Mouse (Mus musculus): ENCODE results near the gene Gm49388. TPM values are rescaled to one million over a fixed set of nuclear protein-coding genes. Genes with fewer than 3 reads are reported as not detected.
A peak's percentile ranks its signal among the peaks of the same experiment; 100 is the strongest.
"Not testable (repeated sequence)": the region's sequence is repeated elsewhere in the genome, so short reads cannot be mapped to it uniquely, and the experiment has no call there.

The Gm49388 gene
- polyA plus RNA-seq, 1 experiment from 2014 or later = not detected

DNA sequence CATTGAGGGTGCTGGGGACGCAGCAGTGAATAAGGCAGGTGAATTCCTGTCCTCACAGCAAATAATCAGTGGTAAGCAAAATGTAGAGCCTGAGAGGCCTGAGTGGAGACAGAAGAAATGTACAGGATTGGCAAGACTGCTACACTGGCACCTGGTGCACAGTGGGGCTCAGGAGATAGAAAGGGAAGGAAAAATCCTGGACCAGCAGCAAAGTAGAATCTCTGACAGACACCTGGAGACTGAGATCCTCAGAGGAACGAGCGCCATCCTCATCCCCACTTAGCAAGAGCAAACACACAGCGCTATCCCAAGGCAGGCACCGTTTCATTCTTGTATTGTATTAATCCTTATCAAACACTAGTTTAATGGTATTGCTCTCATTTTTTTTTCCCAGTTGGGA, 52.1 kb downstream of the Gm49388 start:
- Histone ChIP-seq H3K27ac (no peak overlapping the region), H3K36me3 (no peaks in the 10 kb centered on the region), H3K9me3 (no peaks in the 10 kb centered on the region), H3K27me3 (0 out of 2 replicates have a peak, but pooled peaks cover 3% of the 10 kb centered on the region), H3K4me1 (replicated peaks) (peaks cover 9% of the 10 kb centered on the region), H3K4me3 (no peak overlapping the region), H3K4me2 (no peak overlapping the region), H3K9ac (no peak overlapping the region)
- ATAC-seq (ENCODE audit: low FRiP score) = no peak
- 93% methylated on average over 5 of the region's 5 CpGs for WGBS

- H3K27me3 ChIP-seq; H3K4me3 ChIP-seq; H3K36me3 ChIP-seq; H3K27ac ChIP-seq; H3K4me2 ChIP-seq; ATAC-seq (ENCODE audit: low FRiP score); H3K9me3 ChIP-seq; H3K9ac ChIP-seq: not testable (repeated sequence)
- peaks cover 14% of the 10 kb centered on the region for H3K4me1 ChIP-seq (replicated peaks)
- WGBS = 82% methylated on average over 4 of the region's 4 CpGs
These were observed 52.5 kb downstream of the Gm49388 start for GRCm38 (mm10) chr7:127837878-127838277.

DNA sequence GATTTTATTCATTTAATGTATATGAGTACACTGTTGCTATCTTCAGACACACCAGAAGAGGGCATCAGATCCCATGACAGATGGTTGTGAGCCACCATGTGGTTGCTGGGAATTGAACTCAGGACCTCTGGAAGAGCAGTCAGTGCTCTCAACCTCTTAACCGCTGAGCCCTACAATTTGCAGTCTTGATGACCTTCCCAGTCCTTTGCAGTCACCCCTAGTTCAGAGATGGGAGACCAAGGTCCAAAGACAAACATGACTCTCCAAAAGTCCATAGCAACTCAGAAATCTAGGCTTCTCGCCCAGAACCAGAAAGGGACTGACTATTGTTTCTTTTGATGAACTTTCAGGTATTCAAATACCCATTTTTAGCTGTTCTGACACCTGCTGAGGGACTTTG, 54.6 kb downstream of the Gm49388 start:
- H3K9ac ChIP-seq; H3K4me3 ChIP-seq; H3K27ac ChIP-seq; H3K27me3 ChIP-seq; ATAC-seq (ENCODE audit: low FRiP score); H3K36me3 ChIP-seq; H3K9me3 ChIP-seq: not testable (repeated sequence)
- 76% methylated on average over 2 of the region's 2 CpGs for WGBS
- peak overlapping the region; percentile 99; the same call in 1 of the 2 replicates for H3K4me2 ChIP-seq
- H3K4me1 ChIP-seq (replicated peaks) = peaks cover 15% of the 10 kb centered on the region

GRCm38 (mm10) chr7:127840886-127841285, 55.5 kb downstream of the Gm49388 start:
- Histone ChIP-seq H3K27me3 (0 out of 2 replicates have a peak, but pooled peaks cover 3% of the 10 kb centered on the region), H3K4me3 (peak overlapping the region; percentile 68), H3K9me3 (no peaks in the 10 kb centered on the region), H3K9ac (peak overlapping the region; percentile 76), H3K4me1 (replicated peaks) (peaks cover 15% of the 10 kb centered on the region), H3K36me3 (no peaks in the 10 kb centered on the region), H3K27ac (peak overlapping the region; percentile 93), H3K4me2 (peak overlapping the region; percentile 99)
- WGBS = 4% methylated on average over 15 of the region's 15 CpGs
- ATAC-seq (ENCODE audit: low FRiP score) = peak; percentile 31

- peak; percentile 94 for ATAC-seq (ENCODE audit: low FRiP score)
- Histone ChIP-seq H3K9ac (peak overlapping the region; percentile 76), H3K4me3 (peak overlapping the region; percentile 68), H3K27me3 (0 out of 2 replicates have a peak, but pooled peaks cover 3% of the 10 kb centered on the region), H3K4me2 (peak overlapping the region; percentile 99), H3K27ac (peak overlapping the region; percentile 93), H3K4me1 (replicated peaks) (peaks cover 15% of the 10 kb centered on the region), H3K36me3 (peaks cover 2% of the 10 kb centered on the region; the same call in 1 of the 2 replicates), H3K9me3 (no peaks in the 10 kb centered on the region)
- WGBS = under 1% methylated on average over 44 of the region's 46 CpGs
These were observed 56.1 kb downstream of the Gm49388 start for GRCm38 (mm10) chr7:127841340-127842000.

DNA sequence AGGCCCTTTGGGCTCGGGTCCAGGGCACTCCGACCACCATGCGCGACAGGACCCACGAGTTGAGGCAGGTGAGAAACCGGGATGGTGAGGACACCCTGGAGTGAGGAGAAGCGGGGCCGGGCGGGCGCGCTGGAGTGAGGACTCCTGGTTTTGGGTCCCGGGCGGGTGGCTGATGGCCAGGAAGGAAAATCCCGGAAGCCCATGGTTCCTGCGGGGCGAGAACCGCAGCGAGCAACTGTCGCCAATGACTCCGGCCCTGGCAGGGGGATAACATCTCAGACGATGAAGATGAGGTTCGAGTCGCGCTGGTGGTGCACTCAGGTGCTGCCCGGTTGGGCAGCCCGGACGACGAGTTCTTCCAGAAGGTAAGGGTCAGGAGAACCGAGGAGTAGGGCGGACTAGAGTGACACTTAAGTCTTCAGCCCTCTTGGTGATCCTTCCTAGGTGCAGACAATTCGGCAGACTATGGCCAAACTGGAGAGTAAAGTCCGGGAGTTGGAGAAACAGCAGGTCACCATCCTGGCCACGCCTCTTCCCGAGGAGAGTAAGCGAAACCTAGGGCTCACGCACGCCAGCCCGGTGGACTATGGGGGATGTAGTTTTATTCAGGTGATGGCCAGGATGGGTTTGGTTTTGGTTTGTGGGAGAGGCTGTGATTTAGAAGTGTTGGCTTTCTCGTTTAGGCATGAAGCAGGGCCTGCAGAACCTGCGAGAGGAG, 56.8 kb downstream of the Gm49388 start:
- Histone ChIP-seq H3K4me2 (peak overlapping the region; percentile 99), H3K4me3 (peak overlapping the region; percentile 68), H3K27me3 (0 out of 2 replicates have a peak, but pooled peaks cover 3% of the 10 kb centered on the region), H3K9ac (peak overlapping the region; percentile 76), H3K27ac (peak overlapping the region; percentile 93), H3K36me3 (peaks cover 7% of the 10 kb centered on the region), H3K4me1 (replicated peaks) (peaks cover 15% of the 10 kb centered on the region), H3K9me3 (no peaks in the 10 kb centered on the region)
- whole genome bisulfite sequencing = under 1% methylated on average over 40 of the region's 40 CpGs
- ATAC-seq (ENCODE audit: low FRiP score) = peak; percentile 61

DNA sequence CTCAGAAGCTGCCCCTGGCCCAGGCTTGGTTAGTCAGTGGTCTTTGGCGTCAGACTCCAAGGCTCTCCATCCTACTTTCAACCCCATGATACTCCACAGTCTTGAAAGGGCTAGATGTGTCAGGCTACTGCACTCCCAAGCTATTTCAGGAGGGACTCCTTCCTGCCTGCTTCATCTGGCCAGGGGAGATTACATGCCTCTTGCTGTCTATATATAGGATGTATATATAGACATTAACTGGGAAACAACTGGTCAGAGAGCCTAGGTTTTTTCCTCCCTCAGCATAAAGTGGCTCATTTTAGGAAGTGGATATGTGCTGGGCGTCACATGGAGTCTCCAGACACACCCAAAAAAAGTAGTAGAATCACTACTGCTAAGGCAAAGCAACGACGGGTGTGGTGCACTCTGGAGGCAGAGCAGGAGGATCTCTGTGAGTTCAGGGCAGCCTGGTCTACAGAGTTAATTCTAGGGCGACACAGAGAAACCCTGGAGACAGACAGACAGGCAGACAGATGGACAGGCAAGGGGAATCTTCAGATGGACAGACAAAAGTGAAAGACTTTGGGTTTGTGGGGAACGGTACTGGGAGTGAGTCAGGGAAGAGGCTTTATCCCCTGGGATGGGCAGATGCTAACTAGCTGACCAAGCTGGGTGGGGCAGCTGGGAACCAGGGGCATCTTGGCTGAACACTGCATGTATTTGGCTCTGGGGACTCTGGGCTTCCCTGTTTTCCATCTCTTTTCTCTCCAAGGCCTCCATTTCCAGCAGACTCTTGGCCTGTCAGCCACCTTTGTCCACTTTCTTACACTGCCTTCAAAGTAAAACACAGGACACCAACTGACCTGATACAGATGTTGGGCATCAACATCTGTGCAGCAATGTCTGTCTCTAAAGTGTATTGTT, 64.8 kb downstream of the Gm49388 start:
- Histone ChIP-seq H3K27ac (no peak overlapping the region), H3K4me1 (replicated peaks) (no peaks in the 10 kb centered on the region), H3K36me3 (peaks cover 18% of the 10 kb centered on the region), H3K4me2 (no peak overlapping the region), H3K27me3 (no peaks in the 10 kb centered on the region), H3K4me3 (no peak overlapping the region), H3K9ac (no peak overlapping the region), H3K9me3 (no peaks in the 10 kb centered on the region)
- WGBS = 83% methylated on average over 6 of the region's 6 CpGs
- no peak for ATAC-seq (ENCODE audit: low FRiP score)

- 79% methylated on average over 5 of the region's 5 CpGs for WGBS
- H3K4me3 ChIP-seq = no peak overlapping the region
- no peak overlapping the region for H3K9ac ChIP-seq
- no peak overlapping the region for H3K27ac ChIP-seq
- no peak for ATAC-seq (ENCODE audit: low FRiP score)
- no peak overlapping the region for H3K4me2 ChIP-seq
- no peaks in the 10 kb centered on the region for H3K4me1 ChIP-seq (replicated peaks)
- peaks cover 18% of the 10 kb centered on the region for H3K36me3 ChIP-seq
- H3K27me3 ChIP-seq = no peaks in the 10 kb centered on the region
- no peaks in the 10 kb centered on the region for H3K9me3 ChIP-seq
These were observed 65.5 kb downstream of the Gm49388 start for GRCm38 (mm10) chr7:127850906-127851305.

Other genes starting within 250 kb of the Gm49388 start
- gene Tmem265, start 224.2 kb upstream of the Gm49388 start, polyA plus RNA-seq (2015; fragmentation: Nextera tagmentation; extraction: Ambion mirVana) = 6.6 and 8.2 TPM in 2 replicates
- gene Phkg2, start 212.3 kb upstream of the Gm49388 start, polyA plus RNA-seq (2015; fragmentation: Nextera tagmentation; extraction: Ambion mirVana) = 55.1 and 60.5 TPM in 2 replicates
- 10.7 and 13.0 TPM in 2 replicates for gene Ccdc189, start 197.0 kb upstream of the Gm49388 start, polyA plus RNA-seq (2015; fragmentation: Nextera tagmentation; extraction: Ambion mirVana)
- 49.9 and 50.5 TPM in 2 replicates for gene Rnf40, start 196.8 kb upstream of the Gm49388 start, polyA plus RNA-seq (2015; fragmentation: Nextera tagmentation; extraction: Ambion mirVana)
- 22.2 and 25.0 TPM in 2 replicates for gene Zfp629, start 169.8 kb upstream of the Gm49388 start, polyA plus RNA-seq (2015; fragmentation: Nextera tagmentation; extraction: Ambion mirVana)
- gene Bcl7c, start 76.7 kb upstream of the Gm49388 start, polyA plus RNA-seq (2015; fragmentation: Nextera tagmentation; extraction: Ambion mirVana) = 47.0 and 50.8 TPM in 2 replicates
- gene Ctf1, start 72.9 kb upstream of the Gm49388 start, polyA plus RNA-seq (2015; fragmentation: Nextera tagmentation; extraction: Ambion mirVana) = 2.8 and 3.3 TPM in 2 replicates
- gene Ctf2, start 53.4 kb upstream of the Gm49388 start, polyA plus RNA-seq (2015; fragmentation: Nextera tagmentation; extraction: Ambion mirVana) = 0.18 TPM in 1 of 2 replicates, not detected in the other
- 9.0 and 9.3 TPM in 2 replicates for gene Fbxl19, start 41.1 kb upstream of the Gm49388 start, polyA plus RNA-seq (2015; fragmentation: Nextera tagmentation; extraction: Ambion mirVana)
- 8.0 and 9.1 TPM in 2 replicates for gene Orai3, start 15.8 kb upstream of the Gm49388 start, polyA plus RNA-seq (2015; fragmentation: Nextera tagmentation; extraction: Ambion mirVana)
- 17.8 and 20.9 TPM in 2 replicates for gene Setd1a, start 8.9 kb upstream of the Gm49388 start, polyA plus RNA-seq (2015; fragmentation: Nextera tagmentation; extraction: Ambion mirVana)
- gene Hsd3b7, start 15.0 kb downstream of the Gm49388 start, polyA plus RNA-seq (2015; fragmentation: Nextera tagmentation; extraction: Ambion mirVana) = 9.6 TPM in 2 replicates
- gene Stx4a, start 38.7 kb downstream of the Gm49388 start, polyA plus RNA-seq (2015; fragmentation: Nextera tagmentation; extraction: Ambion mirVana) = 22.2 and 24.3 TPM in 2 replicates
- 38.7 and 40.9 TPM in 2 replicates for gene Stx1b, start 38.9 kb downstream of the Gm49388 start, polyA plus RNA-seq (2015; fragmentation: Nextera tagmentation; extraction: Ambion mirVana)
- gene Zfp646, start 90.6 kb downstream of the Gm49388 start, polyA plus RNA-seq (2015; fragmentation: Nextera tagmentation; extraction: Ambion mirVana) = 11.0 TPM in 2 replicates
- 37.9 and 39.3 TPM in 2 replicates for gene Zfp668, start 91.2 kb downstream of the Gm49388 start, polyA plus RNA-seq (2015; fragmentation: Nextera tagmentation; extraction: Ambion mirVana)
- gene Prss53, start 105.4 kb downstream of the Gm49388 start, polyA plus RNA-seq (2015; fragmentation: Nextera tagmentation; extraction: Ambion mirVana) = 0.58 and 0.82 TPM in 2 replicates
- gene Gm21974, start 109.8 kb downstream of the Gm49388 start, polyA plus RNA-seq (2015; fragmentation: Nextera tagmentation; extraction: Ambion mirVana) = 0.61 TPM in 1 of 2 replicates, not detected in the other
- gene Vkorc1, start 110.0 kb downstream of the Gm49388 start, polyA plus RNA-seq (2015; fragmentation: Nextera tagmentation; extraction: Ambion mirVana) = 67.6 and 71.1 TPM in 2 replicates
- gene Bckdk, start 118.5 kb downstream of the Gm49388 start, polyA plus RNA-seq (2015; fragmentation: Nextera tagmentation; extraction: Ambion mirVana) = 59.7 and 66.8 TPM in 2 replicates
- 47.1 and 50.9 TPM in 2 replicates for gene Kat8, start 126.9 kb downstream of the Gm49388 start, polyA plus RNA-seq (2015; fragmentation: Nextera tagmentation; extraction: Ambion mirVana)
- gene Prss8, start 144.5 kb downstream of the Gm49388 start, polyA plus RNA-seq (2015; fragmentation: Nextera tagmentation; extraction: Ambion mirVana) = 0.26 and 0.30 TPM in 2 replicates
- 11.8 and 13.3 TPM in 2 replicates for gene Prss36, start 161.1 kb downstream of the Gm49388 start, polyA plus RNA-seq (2015; fragmentation: Nextera tagmentation; extraction: Ambion mirVana)
- gene Fus, start 181.8 kb downstream of the Gm49388 start, polyA plus RNA-seq (2015; fragmentation: Nextera tagmentation; extraction: Ambion mirVana) = 397 and 402 TPM in 2 replicates
- gene Pycard, start 208.3 kb downstream of the Gm49388 start, polyA plus RNA-seq (2015; fragmentation: Nextera tagmentation; extraction: Ambion mirVana) = 6.5 and 8.2 TPM in 2 replicates
- gene Trim72, start 218.3 kb downstream of the Gm49388 start, polyA plus RNA-seq (2015; fragmentation: Nextera tagmentation; extraction: Ambion mirVana) = 0.13 TPM in 1 of 2 replicates, not detected in the other